Mouse (Mus musculus) hindbrain, embryonic 16.5 days (tissue): Measurements from ENCODE around the gene Agbl4. TPM values are rescaled to one million over a fixed set of nuclear protein-coding genes. Genes with fewer than 3 reads are reported as not detected.

Experiments
- ATAC-seq: fragments of 200-750 bp; cut with Nextera tagmentation; 2 replicates; pipeline ENCODE4 v1.8.0; 2017; ENCODE audit warnings: moderate TSS enrichment, moderate library complexity
- H3K27ac ChIP-seq: fragments of 300-500 bp; sonication (generic); 2 replicates; pipeline ENCODE4 v1.5.1; 2014; ENCODE audit warnings: low read depth, mild to moderate bottlenecking, control low read depth, low read length, moderate library complexity
- H3K27me3 ChIP-seq: fragments of 300-500 bp; sonication (generic); replicated peaks from 2 replicates; pipeline ENCODE4 v1.6.1; 2014; ENCODE audit warnings: low read length; ENCODE audit not compliant: control insufficient read depth, insufficient read depth
- H3K36me3 ChIP-seq: fragments of 300-500 bp; sonication (generic); 2 replicates; pipeline ENCODE4 v1.6.1; 2014; ENCODE audit warnings: mild to moderate bottlenecking, low read length, moderate library complexity, mixed read lengths; ENCODE audit not compliant: control insufficient read depth, insufficient read depth
- H3K4me1 ChIP-seq: fragments of 300-500 bp; sonication (generic); 2 replicates; pipeline ENCODE4 v1.6.1; 2014; ENCODE audit warnings: low read depth, low read length; ENCODE audit not compliant: control insufficient read depth, insufficient read depth
- H3K4me2 ChIP-seq: fragments of 300-500 bp; sonication (generic); 2 replicates; pipeline ENCODE4 v1.6.1; 2014; ENCODE audit warnings: mild to moderate bottlenecking, low read length, control low read depth, moderate library complexity
- H3K4me3 ChIP-seq: fragments of 300-500 bp; sonication (generic); 2 replicates; pipeline ENCODE4 v1.5.1; 2014; ENCODE audit warnings: mild to moderate bottlenecking, low read length, control low read depth, moderate library complexity
- H3K9ac ChIP-seq: fragments of 300-500 bp; sonication (generic); 2 replicates; pipeline ENCODE4 v1.6.1; 2014; ENCODE audit warnings: low read depth, mild to moderate bottlenecking, control low read depth, low read length, moderate library complexity
- H3K9me3 ChIP-seq: fragments of 300-500 bp; sonication (generic); 2 replicates; pipeline ENCODE4 v1.6.1; 2014; ENCODE audit warnings: mild to moderate bottlenecking, low read length, moderate library complexity; ENCODE audit not compliant: control insufficient read depth
- WGBS: fragments of 180-500 bp; shearing (Covaris S2); extraction: QIAGEN DNeasy Blood & Tissue Kit; methylation state at CpG from one replicate; pipeline ENCODE4 v1.1.7; 2014; 5-methylcytosine and 5-hydroxymethylcytosine counted together
- polyA plus RNA-seq: library from polyadenylated mRNA; unstranded; fragments of >200 nt; fragmentation: Nextera tagmentation; extraction: Ambion mirVana; gene quantifications from 2 replicates; pipeline ENCODE4 v1.2.1, GENCODE M21; 2015

Agbl4 gene
- polyA plus RNA-seq, 1 experiment from 2014 or later: 4.8 TPM

DNA sequence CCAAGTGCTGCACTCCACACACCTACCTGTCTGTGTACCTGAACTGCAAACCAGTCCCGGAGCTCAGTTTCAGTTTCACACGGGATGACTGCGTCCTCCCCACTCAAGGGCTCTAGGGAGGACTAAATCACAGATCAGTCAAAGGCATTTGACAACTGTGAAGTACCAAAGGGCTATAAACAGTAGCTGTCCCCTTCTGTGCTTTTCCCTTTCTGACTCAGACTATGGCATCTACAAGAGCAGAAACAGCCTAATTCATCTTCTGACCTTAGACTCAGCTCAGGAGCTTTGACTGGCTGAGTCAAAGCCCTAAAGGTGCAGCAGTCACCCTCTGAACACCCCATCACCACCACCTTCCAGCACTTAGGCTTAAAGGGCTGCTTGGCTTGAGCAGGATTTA, 1074.3 kb downstream of the Agbl4 start:
- WGBS: 73% methylated on average over 3 of the region's 3 CpGs

GRCm38 (mm10) chr4:111472511-111472910, 1075.0 kb downstream of the Agbl4 start:
- no peak overlapping the region for H3K9ac ChIP-seq
- H3K4me3 ChIP-seq: no peak overlapping the region
- no peak overlapping the region for H3K4me2 ChIP-seq
- H3K4me1 ChIP-seq: peaks cover 3% of the 10 kb centered on the region
- ATAC-seq: no peak
- H3K27ac ChIP-seq: no peak overlapping the region
- no peaks in the 10 kb centered on the region for H3K9me3 ChIP-seq
- 46% methylated on average over 3 of the region's 3 CpGs for WGBS
- no peaks in the 10 kb centered on the region for H3K36me3 ChIP-seq
- no peaks in the 10 kb centered on the region for H3K27me3 ChIP-seq

More for the DNA sequence above, 1074.3 kb downstream of the Agbl4 start:
- no peaks in the 10 kb centered on the region for H3K9me3 ChIP-seq
- H3K4me2 ChIP-seq: no peak overlapping the region
- peaks cover 3% of the 10 kb centered on the region for H3K4me1 ChIP-seq
- no peak for ATAC-seq
- no peaks in the 10 kb centered on the region for H3K27me3 ChIP-seq
- no peak overlapping the region for H3K4me3 ChIP-seq
- no peaks in the 10 kb centered on the region for H3K36me3 ChIP-seq
- H3K27ac ChIP-seq: no peak overlapping the region
- no peak overlapping the region for H3K9ac ChIP-seq

- WGBS: 50% methylated on average over 1 of the region's 1 CpGs
- Histone ChIP-seq H3K4me2 (no peak overlapping the region), H3K9me3 (no peaks in the 10 kb centered on the region), H3K27me3 (no peaks in the 10 kb centered on the region), H3K36me3 (no peaks in the 10 kb centered on the region), H3K27ac (no peak overlapping the region), H3K9ac (no peak overlapping the region), H3K4me1 (peaks cover 3% of the 10 kb centered on the region), H3K4me3 (no peak overlapping the region)
- no peak for ATAC-seq
These were observed 1075.6 kb downstream of the Agbl4 start for GRCm38 (mm10) chr4:111473014-111473413.

DNA sequence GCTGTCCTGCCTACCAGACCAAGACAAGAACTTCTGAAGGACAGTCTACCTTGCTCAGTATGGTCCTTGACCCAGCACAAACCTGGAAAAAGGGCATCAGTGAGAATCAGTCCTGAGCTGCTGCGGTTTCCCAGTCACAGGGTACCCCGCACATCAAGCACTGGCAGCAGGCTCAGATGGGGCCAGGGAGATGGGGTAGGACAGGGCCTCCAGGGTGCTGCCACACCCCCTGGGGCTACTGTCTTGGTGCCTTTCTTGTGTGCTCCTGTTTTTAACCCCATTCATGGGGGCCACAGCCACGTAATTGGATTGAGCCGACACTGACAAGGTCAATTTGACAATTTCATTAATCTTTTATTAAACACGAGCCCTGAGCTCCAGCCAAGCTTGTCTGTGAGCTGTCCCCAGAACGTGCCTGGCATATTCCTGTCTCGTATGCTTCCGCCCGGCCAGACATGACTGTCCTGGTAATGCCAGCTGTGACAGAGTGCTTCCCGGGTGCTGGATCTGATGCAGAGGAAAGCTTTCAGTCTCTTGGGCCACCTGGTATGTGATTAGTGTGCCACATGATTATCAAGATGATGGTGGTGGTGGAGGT, 1078.0 kb downstream of the Agbl4 start:
- H3K9ac ChIP-seq: no peak overlapping the region
- H3K27me3 ChIP-seq: no peaks in the 10 kb centered on the region
- no peak overlapping the region for H3K4me3 ChIP-seq
- H3K27ac ChIP-seq: no peak overlapping the region
- no peaks in the 10 kb centered on the region for H3K36me3 ChIP-seq
- H3K9me3 ChIP-seq: no peaks in the 10 kb centered on the region
- no peak overlapping the region for H3K4me2 ChIP-seq
- WGBS: 32% methylated on average over 10 of the region's 10 CpGs
- peak; percentile 73 for ATAC-seq
- peaks cover 3% of the 10 kb centered on the region for H3K4me1 ChIP-seq

- no peak overlapping the region for H3K4me2 ChIP-seq
- no peak overlapping the region for H3K4me3 ChIP-seq
- no peaks in the 10 kb centered on the region for H3K9me3 ChIP-seq
- H3K27me3 ChIP-seq: no peaks in the 10 kb centered on the region
- H3K9ac ChIP-seq: no peak overlapping the region
- no peaks in the 10 kb centered on the region for H3K36me3 ChIP-seq
- peaks cover 3% of the 10 kb centered on the region; the same call in 1 of the 2 replicates for H3K4me1 ChIP-seq
- WGBS: 42% methylated on average over 4 of the region's 4 CpGs
- ATAC-seq: no peak
- H3K27ac ChIP-seq: no peak overlapping the region
These were observed 1080.0 kb downstream of the Agbl4 start for GRCm38 (mm10) chr4:111477507-111477906.

GRCm38 (mm10) chr4:111483499-111483898, 1086.0 kb downstream of the Agbl4 start:
- Histone ChIP-seq H3K4me2 (no peak overlapping the region), H3K9me3 (no peaks in the 10 kb centered on the region), H3K27me3 (no peaks in the 10 kb centered on the region), H3K9ac (no peak overlapping the region), H3K36me3 (no peaks in the 10 kb centered on the region), H3K4me3 (no peak overlapping the region), H3K4me1 (no peaks in the 10 kb centered on the region), H3K27ac (no peak overlapping the region)
- no peak for ATAC-seq
- WGBS: 87% methylated on average over 5 of the region's 5 CpGs

DNA sequence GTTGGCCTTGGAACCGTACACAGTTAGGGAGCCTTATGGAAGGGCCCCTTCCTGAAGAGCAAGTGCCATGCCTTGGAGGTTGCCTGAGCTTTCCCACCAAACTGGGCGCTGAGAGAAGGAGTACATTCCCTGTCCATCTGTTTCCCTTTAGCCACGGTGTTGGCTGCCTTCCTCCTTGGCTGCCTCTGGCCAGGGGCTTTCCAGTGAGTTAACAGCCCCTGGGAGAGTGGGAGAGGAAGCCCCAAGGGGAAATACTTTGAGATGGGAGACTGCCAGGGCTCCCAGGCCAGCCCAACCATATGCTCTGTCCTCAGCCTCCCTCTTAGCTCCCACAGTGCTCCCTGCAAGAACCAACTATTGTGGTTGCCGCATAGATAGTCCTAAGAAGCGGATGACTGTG, 1087.7 kb downstream of the Agbl4 start:
- Histone ChIP-seq H3K4me2 (no peak overlapping the region), H3K27ac (no peak overlapping the region), H3K4me1 (no peaks in the 10 kb centered on the region), H3K36me3 (no peaks in the 10 kb centered on the region), H3K27me3 (no peaks in the 10 kb centered on the region), H3K9me3 (no peaks in the 10 kb centered on the region), H3K4me3 (no peak overlapping the region), H3K9ac (no peak overlapping the region)
- WGBS: 58% methylated on average over 5 of the region's 5 CpGs
- ATAC-seq: peak; percentile 66

- no peaks in the 10 kb centered on the region for H3K9me3 ChIP-seq
- H3K27ac ChIP-seq: no peak overlapping the region
- no peaks in the 10 kb centered on the region for H3K4me1 ChIP-seq
- H3K4me2 ChIP-seq: no peak overlapping the region
- H3K4me3 ChIP-seq: no peak overlapping the region
- H3K9ac ChIP-seq: no peak overlapping the region
- 70% methylated on average over 5 of the region's 5 CpGs for WGBS
- no peaks in the 10 kb centered on the region for H3K36me3 ChIP-seq
- ATAC-seq: peak; percentile 31; the same call in 1 of the 2 replicates
- no peaks in the 10 kb centered on the region for H3K27me3 ChIP-seq
These were observed 1088.7 kb downstream of the Agbl4 start for GRCm38 (mm10) chr4:111486187-111486586.

DNA sequence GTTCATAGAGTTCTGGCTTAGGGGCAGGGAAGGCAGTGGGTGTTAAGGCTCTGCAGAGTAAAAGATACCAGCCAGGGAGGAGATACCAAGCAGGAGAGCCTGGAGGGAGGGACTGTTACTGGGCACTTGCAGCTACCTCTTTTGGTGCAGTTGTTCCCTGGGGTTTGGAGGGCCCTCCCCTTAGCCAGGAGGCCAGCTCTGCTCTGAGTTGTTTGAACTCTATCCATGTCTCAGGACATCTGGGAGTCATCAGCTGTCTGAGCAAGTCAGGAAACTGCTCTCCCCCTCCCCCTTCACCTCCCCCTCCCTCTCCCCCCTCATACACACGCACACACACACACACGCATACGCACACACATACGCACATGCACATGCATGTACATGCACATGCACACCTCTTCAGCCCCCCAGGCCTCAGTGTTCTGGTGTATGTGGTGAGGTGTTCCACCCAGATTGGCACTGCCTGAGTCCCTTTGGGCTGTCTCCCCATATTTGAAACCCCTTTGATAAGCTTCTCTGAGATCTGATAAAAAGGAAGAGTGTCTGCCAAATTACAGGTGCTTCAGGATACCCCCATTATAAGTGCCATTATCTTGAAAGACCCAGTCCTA, 1089.9 kb downstream of the Agbl4 start:
- no peaks in the 10 kb centered on the region for H3K4me1 ChIP-seq
- no peak overlapping the region for H3K4me2 ChIP-seq
- H3K36me3 ChIP-seq: no peaks in the 10 kb centered on the region
- H3K9ac ChIP-seq: no peak overlapping the region
- no peaks in the 10 kb centered on the region for H3K9me3 ChIP-seq
- H3K27me3 ChIP-seq: no peaks in the 10 kb centered on the region
- H3K27ac ChIP-seq: no peak overlapping the region
- 93% methylated on average over 4 of the region's 4 CpGs for WGBS
- ATAC-seq: no peak
- H3K4me3 ChIP-seq: no peak overlapping the region
